Mouse (Mus musculus): ENCODE data around the gene Colgalt1. TPM values are rescaled to one million over a fixed set of nuclear protein-coding genes. Genes with fewer than 3 reads are reported as not detected.

Colgalt1 gene
- total and polyA plus RNA-seq, 3 experiments = 72.0 to 85.3 (median 73.7) TPM

DNA sequence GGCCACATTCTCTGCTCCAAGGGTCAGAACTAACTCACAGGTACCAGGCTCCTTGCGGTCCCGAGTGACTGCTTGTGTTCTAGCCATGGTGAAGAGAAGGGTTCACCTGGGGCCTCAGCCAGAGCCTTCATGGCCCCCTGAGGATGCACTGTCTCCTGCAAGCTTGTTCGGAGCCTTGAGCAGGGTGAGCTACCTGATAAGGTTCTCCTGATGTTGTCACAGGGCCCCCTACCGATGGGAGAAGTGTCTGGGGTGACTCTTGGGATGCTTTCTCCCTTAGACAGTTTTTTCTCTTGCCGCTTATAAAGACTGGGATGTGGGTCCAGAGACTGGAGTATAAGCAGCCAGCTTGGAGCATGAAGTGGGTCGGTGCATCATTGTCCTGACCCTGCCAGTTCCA, 14.4 kb upstream of the Colgalt1 start:
- dilution Hi-C loops (cut with MboI; ENCODE audit: extremely low pct_ligation_motif_present, extremely low pct_unique_long_range_greater_than_20kb, low sequenced_read_pairs) = no loop called here
- peak overlapping the region; percentile 40 for H3K4me2 ChIP-seq (ENCODE audit: insufficient read depth, low read depth, poor library complexity, severe bottlenecking)
- peaks cover 10 to 45% of the 10 kb centered on the region in 2 experiments for H3K36me3 ChIP-seq (replicated peaks in 1 of 2; ENCODE audit: control insufficient read depth in 1 of 2, insufficient read depth in 1 of 2, low read length in 1 of 2)

DNA sequence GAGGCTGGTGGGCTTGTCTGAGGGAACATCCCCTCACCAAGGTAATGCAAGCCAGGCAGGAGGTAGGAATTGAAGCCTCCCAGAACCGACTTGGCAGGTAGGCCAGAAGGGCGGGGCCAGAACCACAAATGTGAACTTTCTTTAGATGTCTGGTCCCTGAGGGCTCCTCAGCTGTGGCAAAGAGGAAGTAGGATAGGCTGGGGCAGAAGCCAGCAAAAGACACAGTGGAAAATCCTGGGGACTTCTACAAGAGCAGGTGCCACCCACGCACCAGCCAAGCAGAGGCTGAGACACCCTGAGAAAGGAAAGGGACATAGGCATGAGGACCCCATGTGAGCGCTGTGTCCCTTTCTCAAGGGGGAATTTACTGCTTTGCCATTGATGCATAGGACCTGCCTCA, 14.0 kb upstream of the Colgalt1 start:
- Histone ChIP-seq H3K27me3 (replicated peaks) (no peaks in the 10 kb centered on the region), H3K9ac (ENCODE audit: insufficient read depth, low read depth) (no peak overlapping the region; the same call in 1 of the 2 replicates), H3K27ac (ENCODE audit: insufficient read depth, low read depth) (peak overlapping the region; percentile 98), H3K4me1 (ENCODE audit: control insufficient read depth in 1 of 2, insufficient read depth in 2 of 2) (peaks cover 38 to 64% of the 10 kb centered on the region in 2 experiments), H3K4me3 (replicated peaks in 1 of 3; ENCODE audit: low read depth in 2 of 3, low read length in 2 of 3, poor library complexity in 1 of 3) (peak overlapping the region in 2 of 3 experiments; percentile 24 to 89), H3K9me3 (replicated peaks; ENCODE audit: low read length) (no peaks in the 10 kb centered on the region), H3K36me3 (replicated peaks in 1 of 2; ENCODE audit: control insufficient read depth in 1 of 2, insufficient read depth in 1 of 2, low read length in 1 of 2) (peaks cover 10 to 49% of the 10 kb centered on the region in 2 experiments), H3K79me2 (replicated peaks; ENCODE audit: control insufficient read depth, extremely low read depth, insufficient read depth, poor library complexity, severe bottlenecking) (peaks cover 20% of the 10 kb centered on the region), H3K4me2 (ENCODE audit: insufficient read depth, low read depth, poor library complexity, severe bottlenecking) (peak overlapping the region; percentile 40)
- dilution Hi-C loops (cut with MboI; ENCODE audit: extremely low pct_ligation_motif_present, extremely low pct_unique_long_range_greater_than_20kb, low sequenced_read_pairs) = no loop called here
- in situ Hi-C loops (cut with MboI; ENCODE audit: low pct_ligation_motif_present, low pct_unique_long_range_greater_than_20kb, low sequenced_read_pairs) = no loop called here
- peak; percentile 95 for DNase-seq (ENCODE audit: extremely low read depth)
- no peak for TF ChIP-seq CHD1 (IDR thresholded peaks at IDR 0.05; ENCODE audit: low read depth, low read length)
- peak; percentile 12 for TF ChIP-seq SMC3 (IDR thresholded peaks at IDR 0.05; ENCODE audit: low read depth, low read length)
- peak; percentile 32; the same call in 1 of the 2 replicates for TF ChIP-seq HCFC1 (IDR thresholded peaks at IDR 0.05; ENCODE audit: low read depth, low read length)
- TF ChIP-seq MAFK (IDR thresholded peaks at IDR 0.05; ENCODE audit: insufficient replicate concordance, low read length) = peak; percentile 69; the same call in 1 of the 2 replicates
- TF ChIP-seq GABPA (IDR thresholded peaks at IDR 0.05; ENCODE audit: insufficient replicate concordance, low read depth, low read length) = no peak
- TF ChIP-seq E2F4 (IDR thresholded peaks at IDR 0.05; ENCODE audit: insufficient replicate concordance, low read depth, low read length) = no peak
- no peak for TF ChIP-seq UBTF (IDR thresholded peaks at IDR 0.05; ENCODE audit: low read depth, low read length)
- peak; percentile 92 for TF ChIP-seq MEF2A (IDR thresholded peaks at IDR 0.05; ENCODE audit: borderline replicate concordance, low read depth, low read length)
- no peak for TF ChIP-seq POLR2AphosphoS2 (IDR thresholded peaks at IDR 0.05; ENCODE audit: low read depth, low read length)
- TF ChIP-seq CHD2 (IDR thresholded peaks at IDR 0.05; ENCODE audit: low read length) = peak; percentile 84
- peak; percentile 95 for TF ChIP-seq MAZ (IDR thresholded peaks at IDR 0.05; ENCODE audit: low read depth, low read length)
- no peak for TF ChIP-seq USF1 (IDR thresholded peaks at IDR 0.05; ENCODE audit: low read depth, low read length)
- TF ChIP-seq JUND (conservative IDR thresholded peaks at IDR 0.05; ENCODE audit: low read depth, low read length) = no peak
- peak; percentile 75 for TF ChIP-seq MYC (IDR thresholded peaks at IDR 0.05; ENCODE audit: low read depth, low read length)
- TF ChIP-seq KAT2A (IDR thresholded peaks at IDR 0.05; ENCODE audit: insufficient replicate concordance, low read length) = peak; percentile 69; the same call in 1 of the 2 replicates
- TF ChIP-seq USF2 (conservative IDR thresholded peaks at IDR 0.05; ENCODE audit: low read depth, low read length) = no peak
- no peak for TF ChIP-seq PAX5 (IDR thresholded peaks at IDR 0.05; ENCODE audit: low read length)
- peak; percentile 63; the same call in 1 of the 2 replicates for TF ChIP-seq ELF1 (IDR thresholded peaks at IDR 0.05; ENCODE audit: low read depth, low read length)
- TF ChIP-seq TCF12 (IDR thresholded peaks at IDR 0.05; ENCODE audit: low read depth, low read length) = peak; percentile 99
- TF ChIP-seq TBP (conservative IDR thresholded peaks at IDR 0.05; ENCODE audit: low read depth, low read length) = 0 out of 2 replicates have a peak, but pooled peaks have one; percentile 36
- TF ChIP-seq EP300 (IDR thresholded peaks at IDR 0.05; ENCODE audit: low read length) = peak; percentile 98
- TF ChIP-seq RCOR1 (conservative IDR thresholded peaks at IDR 0.05; ENCODE audit: low read depth, low read length) = 0 out of 2 replicates have a peak, but pooled peaks have one; percentile 55
- peak; percentile 70 for TF ChIP-seq MAX (IDR thresholded peaks at IDR 0.05; ENCODE audit: low read length)
- 0 out of 2 replicates have a peak, but pooled peaks have one; percentile 37 for TF ChIP-seq NRF1 (IDR thresholded peaks at IDR 0.05; ENCODE audit: low read depth, low read length)
- TF ChIP-seq ZKSCAN1 (IDR thresholded peaks at IDR 0.05; ENCODE audit: borderline replicate concordance, low read depth, low read length) = no peak
- no peak for TF ChIP-seq JUN (IDR thresholded peaks at IDR 0.05; ENCODE audit: insufficient read depth, low read depth, low read length)
- TF ChIP-seq MXI1 (IDR thresholded peaks at IDR 0.05; ENCODE audit: low read depth, low read length) = no peak; the same call in 1 of the 2 replicates
- TF ChIP-seq ZC3H11A (IDR thresholded peaks at IDR 0.05; ENCODE audit: low read depth, low read length) = no peak
- TF ChIP-seq NELFE (IDR thresholded peaks at IDR 0.05; ENCODE audit: low read depth, low read length) = no peak
- TF ChIP-seq RAD21 (IDR thresholded peaks at IDR 0.05; ENCODE audit: low read depth, low read length) = no peak

More for the DNA sequence above, 14.4 kb upstream of the Colgalt1 start:
- Histone ChIP-seq H3K4me1 (ENCODE audit: control insufficient read depth in 1 of 2, insufficient read depth in 2 of 2) (peaks cover 38 to 64% of the 10 kb centered on the region in 2 experiments), H3K9ac (ENCODE audit: insufficient read depth, low read depth) (peak overlapping the region; percentile 15; the same call in 1 of the 2 replicates), H3K27ac (ENCODE audit: insufficient read depth, low read depth) (peak overlapping the region; percentile 98), H3K9me3 (replicated peaks; ENCODE audit: low read length) (no peaks in the 10 kb centered on the region), H3K79me2 (replicated peaks; ENCODE audit: control insufficient read depth, extremely low read depth, insufficient read depth, poor library complexity, severe bottlenecking) (peaks cover 20% of the 10 kb centered on the region), H3K4me3 (replicated peaks in 1 of 3; ENCODE audit: low read depth in 2 of 3, low read length in 2 of 3, poor library complexity in 1 of 3) (peak overlapping the region; percentile 23 to 89 (median 46)), H3K27me3 (replicated peaks) (no peaks in the 10 kb centered on the region)
- TF ChIP-seq CTCF (conservative IDR thresholded peaks at IDR 0.05 in 1 of 2, IDR thresholded peaks at IDR 0.05 in 1 of 2; ENCODE audit: low read depth in 2 of 2, low read length in 2 of 2) (peak in 1 of 2 experiments; percentile 42; a peak in 2 of 4 replicates), ZMIZ1 (IDR thresholded peaks at IDR 0.05; ENCODE audit: low read depth, low read length) (0 out of 2 replicates have a peak, but pooled peaks have one; percentile 17), MAZ (IDR thresholded peaks at IDR 0.05; ENCODE audit: low read depth, low read length) (no peak)
- DNase-seq (ENCODE audit: extremely low read depth) = no peak
- in situ Hi-C loops (cut with MboI; ENCODE audit: low pct_ligation_motif_present, low pct_unique_long_range_greater_than_20kb, low sequenced_read_pairs) = no loop called here

All from CH12.LX (cell line).